Mouse (Mus musculus) embryonic facial prominence, embryonic 12.5 days (tissue): ENCODE results near the gene Toe1. TPM values are rescaled to one million over a fixed set of nuclear protein-coding genes. Genes with fewer than 3 reads are reported as not detected.

Experiments
- ATAC-seq: fragments of 200-750 bp; cut with Nextera tagmentation; 2 replicates; pipeline ENCODE4 v1.8.0; 2017; ENCODE audit not compliant: insufficient number of reproducible peaks, insufficient read depth, low FRiP score, low TSS enrichment
- H3K27ac ChIP-seq: fragments of 300-500 bp; sonication (generic); 2 replicates; pipeline ENCODE4 v1.5.1; 2016; ENCODE audit warnings: mild to moderate bottlenecking
- H3K27me3 ChIP-seq: fragments of 300-500 bp; sonication (generic); 2 replicates; pipeline ENCODE4 v1.6.1; 2016; ENCODE audit warnings: mild to moderate bottlenecking, moderate library complexity
- H3K36me3 ChIP-seq: fragments of 300-500 bp; sonication (generic); 2 replicates; pipeline ENCODE4 v1.6.1; 2016; ENCODE audit warnings: mild to moderate bottlenecking
- H3K4me1 ChIP-seq: fragments of 300-500 bp; sonication (generic); 2 replicates; pipeline ENCODE4 v1.6.1; 2016
- H3K4me2 ChIP-seq: fragments of 300-500 bp; sonication (generic); replicated peaks from 2 replicates; pipeline ENCODE4 v1.6.1; 2016; ENCODE audit warnings: mild to moderate bottlenecking, moderate library complexity
- H3K4me3 ChIP-seq: fragments of 300-500 bp; sonication (generic); 2 replicates; pipeline ENCODE4 v1.5.1; 2016; ENCODE audit warnings: mild to moderate bottlenecking
- H3K9ac ChIP-seq: fragments of 300-500 bp; sonication (generic); 2 replicates; pipeline ENCODE4 v1.6.1; 2016; ENCODE audit warnings: mild to moderate bottlenecking, moderate library complexity
- H3K9me3 ChIP-seq: fragments of 300-500 bp; sonication (generic); 2 replicates; pipeline ENCODE4 v1.6.1; 2016; ENCODE audit warnings: mild to moderate bottlenecking, moderate library complexity
- WGBS: fragments of 180-500 bp; shearing (Covaris S2); methylation state at CpG from one replicate; pipeline ENCODE4 v1.1.7; 2016; 5-methylcytosine and 5-hydroxymethylcytosine counted together
- polyA plus RNA-seq: library from polyadenylated mRNA; unstranded; fragments of >200 nt; fragmentation: Nextera tagmentation; extraction: Ambion mirVana; gene quantifications from 2 replicates; pipeline ENCODE4 v1.2.1, GENCODE M21; 2016

The Toe1 gene
- polyA plus RNA-seq, 1 experiment from 2014 or later, result 37.9 TPM

GRCm38 (mm10) chr4:116787985-116788760 is 19.3 kb downstream of the Toe1 start:
- H3K9me3 ChIP-seq, result no peaks in the 10 kb centered on the region
- ATAC-seq, result no peak
- H3K4me1 ChIP-seq, result 0 out of 2 replicates have a peak, but pooled peaks cover 4% of the 10 kb centered on the region
- H3K27ac ChIP-seq, result 0 out of 2 replicates have a peak overlapping the region, but pooled peaks have one; percentile 65
- no peak overlapping the region for H3K4me2 ChIP-seq
- no peak overlapping the region for H3K4me3 ChIP-seq
- no peak overlapping the region for H3K9ac ChIP-seq
- no peaks in the 10 kb centered on the region for H3K36me3 ChIP-seq
- H3K27me3 ChIP-seq, result no peaks in the 10 kb centered on the region
- WGBS, result 41% methylated on average over 7 of the region's 7 CpGs

GRCm38 (mm10) chr4:116786587-116786986 is 20.9 kb downstream of the Toe1 start:
- H3K27ac ChIP-seq, result no peak overlapping the region
- no peak overlapping the region for H3K4me3 ChIP-seq
- H3K4me2 ChIP-seq, result no peak overlapping the region
- H3K4me1 ChIP-seq, result 0 out of 2 replicates have a peak, but pooled peaks cover 4% of the 10 kb centered on the region
- no peaks in the 10 kb centered on the region for H3K36me3 ChIP-seq
- no peak for ATAC-seq
- WGBS, result 100% methylated on average over 1 of the region's 1 CpGs
- no peaks in the 10 kb centered on the region for H3K27me3 ChIP-seq
- H3K9ac ChIP-seq, result no peak overlapping the region
- no peaks in the 10 kb centered on the region for H3K9me3 ChIP-seq

GRCm38 (mm10) chr4:116782171-116782570 is 25.3 kb downstream of the Toe1 start:
- no peak overlapping the region for H3K27ac ChIP-seq
- 15% methylated on average over 8 of the region's 8 CpGs for WGBS
- H3K36me3 ChIP-seq, result no peaks in the 10 kb centered on the region
- no peak overlapping the region for H3K4me2 ChIP-seq
- no peaks in the 10 kb centered on the region for H3K9me3 ChIP-seq
- H3K4me3 ChIP-seq, result no peak overlapping the region
- no peak for ATAC-seq
- no peaks in the 10 kb centered on the region for H3K27me3 ChIP-seq
- no peak overlapping the region for H3K9ac ChIP-seq
- H3K4me1 ChIP-seq, result no peaks in the 10 kb centered on the region

GRCm38 (mm10) chr4:116781366-116781765 is 26.1 kb downstream of the Toe1 start:
- no peak for ATAC-seq
- H3K9ac ChIP-seq, result no peak overlapping the region
- H3K27me3 ChIP-seq, result no peaks in the 10 kb centered on the region
- H3K4me2 ChIP-seq, result no peak overlapping the region
- no peak overlapping the region for H3K4me3 ChIP-seq
- no peaks in the 10 kb centered on the region for H3K36me3 ChIP-seq
- H3K4me1 ChIP-seq, result no peaks in the 10 kb centered on the region
- H3K27ac ChIP-seq, result no peak overlapping the region
- H3K9me3 ChIP-seq, result no peaks in the 10 kb centered on the region
- WGBS, result 50% methylated on average over 2 of the region's 2 CpGs

GRCm38 (mm10) chr4:116780541-116780940 is 26.9 kb downstream of the Toe1 start:
- Histone ChIP-seq H3K36me3 (no peaks in the 10 kb centered on the region), H3K27ac (no peak overlapping the region), H3K27me3 (no peaks in the 10 kb centered on the region), H3K4me2 (no peak overlapping the region), H3K4me1 (no peaks in the 10 kb centered on the region), H3K4me3 (no peak overlapping the region), H3K9ac (no peak overlapping the region), H3K9me3 (no peaks in the 10 kb centered on the region)
- 81% methylated on average over 2 of the region's 2 CpGs for WGBS
- ATAC-seq, result no peak

GRCm38 (mm10) chr4:116777079-116777478 is 30.4 kb downstream of the Toe1 start:
- no peaks in the 10 kb centered on the region for H3K4me1 ChIP-seq
- ATAC-seq, result no peak
- WGBS, result 84% methylated on average over 3 of the region's 3 CpGs

GRCm38 (mm10) chr4:116776391-116776790 is 31.0 kb downstream of the Toe1 start:
- Histone ChIP-seq H3K27me3 (no peaks in the 10 kb centered on the region), H3K4me2 (no peak overlapping the region), H3K36me3 (no peaks in the 10 kb centered on the region), H3K27ac (no peak overlapping the region), H3K9me3 (no peaks in the 10 kb centered on the region), H3K4me3 (no peak overlapping the region), H3K4me1 (no peaks in the 10 kb centered on the region), H3K9ac (no peak overlapping the region)
- WGBS, result 93% methylated on average over 5 of the region's 5 CpGs
- ATAC-seq, result no peak

More at GRCm38 (mm10) chr4:116777079-116777478, 30.4 kb downstream of the Toe1 start:
- Histone ChIP-seq H3K4me2 (no peak overlapping the region), H3K27me3 (no peaks in the 10 kb centered on the region), H3K27ac (no peak overlapping the region), H3K4me3 (no peak overlapping the region), H3K9me3 (no peaks in the 10 kb centered on the region), H3K36me3 (no peaks in the 10 kb centered on the region), H3K9ac (no peak overlapping the region)

- Histone ChIP-seq H3K4me1 (no peaks in the 10 kb centered on the region), H3K4me2 (no peak overlapping the region), H3K9me3 (no peaks in the 10 kb centered on the region), H3K36me3 (no peaks in the 10 kb centered on the region), H3K27ac (no peak overlapping the region), H3K9ac (no peak overlapping the region), H3K4me3 (no peak overlapping the region), H3K27me3 (no peaks in the 10 kb centered on the region)
- no peak for ATAC-seq
These were observed 38.4 kb downstream of the Toe1 start for GRCm38 (mm10) chr4:116769060-116769459.

GRCm38 (mm10) chr4:116768510-116768909 is 38.9 kb downstream of the Toe1 start:
- Histone ChIP-seq H3K4me3 (no peak overlapping the region), H3K4me2 (no peak overlapping the region), H3K27me3 (no peaks in the 10 kb centered on the region), H3K4me1 (no peaks in the 10 kb centered on the region), H3K27ac (no peak overlapping the region), H3K36me3 (no peaks in the 10 kb centered on the region), H3K9me3 (no peaks in the 10 kb centered on the region), H3K9ac (no peak overlapping the region)
- no peak for ATAC-seq
- 87% methylated on average over 5 of the region's 5 CpGs for WGBS

- H3K4me3 ChIP-seq, result no peak overlapping the region
- no peaks in the 10 kb centered on the region for H3K36me3 ChIP-seq
- H3K4me1 ChIP-seq, result no peaks in the 10 kb centered on the region
- no peak overlapping the region for H3K27ac ChIP-seq
- no peak for ATAC-seq
- H3K4me2 ChIP-seq, result no peak overlapping the region
- no peak overlapping the region for H3K9ac ChIP-seq
- no peaks in the 10 kb centered on the region for H3K27me3 ChIP-seq
- H3K9me3 ChIP-seq, result no peaks in the 10 kb centered on the region
- WGBS, result 86% methylated on average over 5 of the region's 5 CpGs
These were observed 43.4 kb downstream of the Toe1 start for GRCm38 (mm10) chr4:116764001-116764400.

GRCm38 (mm10) chr4:116761914-116762313 is 45.5 kb downstream of the Toe1 start:
- H3K27ac ChIP-seq, result no peak overlapping the region
- no peaks in the 10 kb centered on the region for H3K36me3 ChIP-seq
- ATAC-seq, result no peak
- no peaks in the 10 kb centered on the region for H3K9me3 ChIP-seq
- no peak overlapping the region for H3K9ac ChIP-seq
- WGBS, result 77% methylated on average over 2 of the region's 2 CpGs
- no peak overlapping the region for H3K4me2 ChIP-seq
- H3K4me1 ChIP-seq, result no peaks in the 10 kb centered on the region
- no peaks in the 10 kb centered on the region for H3K27me3 ChIP-seq
- H3K4me3 ChIP-seq, result no peak overlapping the region

GRCm38 (mm10) chr4:116749750-116750149 is 57.7 kb downstream of the Toe1 start:
- WGBS, result 94% methylated on average over 2 of the region's 2 CpGs
- no peaks in the 10 kb centered on the region for H3K36me3 ChIP-seq
- H3K27ac ChIP-seq, result no peak overlapping the region
- no peak overlapping the region for H3K4me3 ChIP-seq
- H3K4me2 ChIP-seq, result no peak overlapping the region
- no peak overlapping the region for H3K9ac ChIP-seq
- no peak for ATAC-seq
- H3K9me3 ChIP-seq, result no peaks in the 10 kb centered on the region
- no peaks in the 10 kb centered on the region for H3K27me3 ChIP-seq
- H3K4me1 ChIP-seq, result no peaks in the 10 kb centered on the region
